7 mouse cellular contexts compared by ENCODE assay signal in the genomic region with DNA sequence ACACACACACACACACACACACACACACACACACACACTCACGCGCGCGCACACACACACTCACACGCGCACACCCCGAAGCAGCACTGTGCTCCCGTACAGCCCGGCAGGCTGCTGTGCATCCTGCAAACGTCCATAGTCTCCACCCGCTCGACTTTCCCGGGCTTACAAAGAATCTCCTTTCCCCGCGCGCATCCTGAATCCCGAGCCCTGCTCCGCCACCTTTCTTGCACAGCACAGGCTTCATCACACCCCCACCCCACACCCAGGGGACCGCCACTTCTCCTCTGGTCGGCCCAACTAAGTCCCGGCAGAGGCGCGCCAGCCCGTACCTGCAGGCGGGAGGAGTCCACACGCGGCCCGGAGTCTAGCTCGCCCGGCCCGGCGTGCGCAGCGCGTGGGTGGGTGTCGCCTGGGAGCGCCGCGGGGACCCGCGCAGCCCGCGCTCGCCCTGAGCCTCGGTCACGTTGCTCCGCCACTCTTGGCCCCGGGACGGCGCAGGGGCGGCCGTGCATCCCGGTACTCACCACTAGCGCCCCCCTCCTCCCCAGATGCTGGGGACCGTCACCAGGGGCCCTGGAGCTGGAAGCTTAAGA.
A peak's percentile ranks its signal among the peaks of the same experiment; 100 is the strongest.
DNase-seq lines count a peak whose midpoint lies in the region; ATAC-seq lines count a peak whose summit lies in the region.

No protein-coding gene starts in this region.

- ATAC-seq in forebrain, embryonic 15.5 days (replicated peaks), result peak; percentile 87
- ATAC-seq in stomach, embryonic 14.5 days (ENCODE audit: insufficient number of reproducible peaks, insufficient read depth, low FRiP score, low read depth), result peak; percentile 80

- H3K9ac ChIP-seq in forebrain, embryonic 15.5 days (replicated peaks), result peak overlapping the region; percentile 61
- peak overlapping the region; percentile 61 for H3K9ac ChIP-seq in stomach, embryonic 14.5 days (replicated peaks; ENCODE audit: low read depth, low read length)

- under 1% methylated on average over 52 of the region's 55 CpGs for WGBS in forebrain, embryonic 15.5 days
- WGBS in midbrain, embryonic 10.5 days, result under 1% methylated on average over 55 of the region's 55 CpGs
- WGBS in stomach, embryonic 14.5 days, result under 1% methylated on average over 55 of the region's 55 CpGs

- intact Hi-C loops in heart, postnatal 25 days (cut with DNase I), result no loop called here

- peaks cover 22% of the 10 kb centered on the region for H3K4me1 ChIP-seq in forebrain, embryonic 15.5 days
- peaks cover 44% of the 10 kb centered on the region for H3K4me1 ChIP-seq in midbrain, embryonic 10.5 days
- 0 out of 2 replicates have a peak, but pooled peaks cover 4% of the 10 kb centered on the region for H3K4me1 ChIP-seq in stomach, embryonic 14.5 days (ENCODE audit: control insufficient read depth, insufficient read depth, low read length)

- no peaks in the 10 kb centered on the region for H3K27me3 ChIP-seq in forebrain, embryonic 15.5 days
- H3K27me3 ChIP-seq in midbrain, embryonic 10.5 days (ENCODE audit: low read depth, poor library complexity, severe bottlenecking), result no peaks in the 10 kb centered on the region
- no peaks in the 10 kb centered on the region for H3K27me3 ChIP-seq in stomach, embryonic 14.5 days (ENCODE audit: control insufficient read depth, insufficient read depth, low read length)

- H3K36me3 ChIP-seq in forebrain, embryonic 15.5 days, result no peaks in the 10 kb centered on the region
- H3K36me3 ChIP-seq in midbrain, embryonic 10.5 days, result no peaks in the 10 kb centered on the region
- H3K36me3 ChIP-seq in stomach, embryonic 14.5 days (ENCODE audit: control insufficient read depth, insufficient read depth, low read length), result no peaks in the 10 kb centered on the region

- no peaks in the 10 kb centered on the region for H3K9me3 ChIP-seq in forebrain, embryonic 15.5 days
- no peaks in the 10 kb centered on the region for H3K9me3 ChIP-seq in midbrain, embryonic 10.5 days (replicated peaks)
- H3K9me3 ChIP-seq in stomach, embryonic 14.5 days (ENCODE audit: control insufficient read depth, low read depth, low read length), result no peaks in the 10 kb centered on the region

- H3K27ac ChIP-seq in forebrain, embryonic 15.5 days (replicated peaks), result peak overlapping the region; percentile 89
- peak overlapping the region; percentile 98 for H3K27ac ChIP-seq in midbrain, embryonic 10.5 days (replicated peaks)
- H3K27ac ChIP-seq in stomach, embryonic 14.5 days (ENCODE audit: low read length), result peak overlapping the region; percentile 87

- peak overlapping the region; percentile 90 for H3K4me2 ChIP-seq in forebrain, embryonic 15.5 days (replicated peaks)
- H3K4me2 ChIP-seq in stomach, embryonic 14.5 days (replicated peaks; ENCODE audit: low read depth, low read length), result peak overlapping the region; percentile 78

- peak overlapping the region; percentile 64 for H3K4me3 ChIP-seq in forebrain, embryonic 15.5 days
- H3K4me3 ChIP-seq in midbrain, embryonic 10.5 days, result peak overlapping the region; percentile 83
- H3K4me3 ChIP-seq in stomach, embryonic 14.5 days (ENCODE audit: low read depth, low read length), result peak overlapping the region; percentile 74

- DNase-seq in adrenal gland, adult (ENCODE audit: inconsistent age in 2 of 2, low spot score in 1 of 2), result peak; percentile 22 to 67
- peak; percentile 6 for DNase-seq in cerebellum, adult 11-12 months
- peak; percentile 2 for DNase-seq in heart, postnatal 25 days (ENCODE audit: low spot score)
- DNase-seq in layer of hippocampus, postnatal 36 days, result peak; percentile 55 to 58
- peak; percentile 81 for DNase-seq in midbrain, embryonic 10.5 days (ENCODE audit: low spot score)

Comparison
In these comparisons a context has a peak if more than half of its experiments do, and no peak if none do; other contexts are left out.
1. Peak in every context shown above with its lines: DNase-seq, ATAC-seq, H3K4me3 ChIP-seq and H3K27ac ChIP-seq.
2. DNase-seq: peak in every context shown above with its lines; median percentile 81 in midbrain, embryonic 10.5 days; 56 in layer of hippocampus, postnatal 36 days; 44 in adrenal gland, adult; 6 in cerebellum, adult 11-12 months; 2 in heart, postnatal 25 days.